Mouse (Mus musculus) stomach, postnatal 0 days (tissue): Measurements from ENCODE around the gene Slc5a5.

Experiments
- CTCF ChIP-seq: IDR thresholded peaks from 2 replicates; pipeline ENCODE4 v1.5.1; 2016; ENCODE audit warnings: antibody characterized with exemption, low read depth, mild to moderate bottlenecking, moderate library complexity
- EP300 ChIP-seq: optimal IDR thresholded peaks from 2 replicates; pipeline ENCODE3; 2016; ENCODE audit warnings: antibody characterized with exemption

DNA sequence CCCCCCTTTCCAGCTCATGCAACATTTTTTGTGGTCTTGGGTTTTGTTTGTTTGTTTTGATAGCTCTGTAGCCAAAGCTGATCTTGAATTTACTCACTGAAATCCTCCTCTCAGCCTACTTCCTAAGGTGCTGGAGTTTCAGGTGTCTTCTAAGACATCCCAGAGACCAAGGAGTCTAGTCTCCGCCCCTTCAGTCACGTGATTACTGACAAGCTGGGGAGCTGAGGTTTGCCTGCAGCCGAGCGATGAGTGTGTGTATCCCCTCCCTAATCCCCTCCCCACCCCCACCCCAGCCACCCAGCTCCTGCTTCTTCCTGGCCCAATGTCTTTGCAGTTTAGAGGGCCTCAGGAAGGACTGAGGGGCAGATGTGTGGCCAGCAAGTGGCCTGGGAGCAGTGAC lies 35.0 kb downstream of the Slc5a5 start:
- no peak for TF ChIP-seq CTCF
- TF ChIP-seq EP300: no peak
